Mouse (Mus musculus): ENCODE data around the gene Fyn. TPM values are rescaled to one million over a fixed set of nuclear protein-coding genes. Genes with fewer than 3 reads are reported as not detected.

The Fyn gene
- total and polyA plus RNA-seq, 2 experiments from 2014 or later: 10.8 to 24.1 TPM

DNA sequence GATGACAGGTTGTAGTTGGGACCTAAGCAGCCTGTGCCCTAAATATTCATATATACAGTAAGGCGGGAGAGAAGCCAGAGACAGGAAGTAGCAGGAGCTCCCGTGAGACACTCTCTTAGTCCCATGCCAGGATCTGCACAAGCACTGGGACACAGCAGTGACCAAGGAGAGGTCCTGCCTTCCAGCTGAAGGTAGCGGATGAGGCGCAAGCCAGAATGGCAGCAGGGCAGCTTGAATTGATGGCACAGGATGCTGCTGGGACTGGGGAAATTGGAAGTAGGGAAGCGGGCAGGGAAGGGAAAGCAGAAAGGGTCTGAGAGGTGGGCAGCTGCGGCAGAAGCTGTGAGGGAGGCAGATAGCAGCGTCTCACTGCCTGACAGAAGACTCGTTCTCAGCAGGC is 81.7 kb downstream of the Fyn start:
- ATAC-seq (ENCODE audit: insufficient read depth, low read depth): no peak
- peaks cover 31% of the 10 kb centered on the region for H3K4me1 ChIP-seq (ENCODE audit: control insufficient read depth, insufficient read depth)
- H3K9me3 ChIP-seq (replicated peaks; ENCODE audit: control insufficient read depth, low read length): no peaks in the 10 kb centered on the region
- peak overlapping the region; percentile 23; the same call in 1 of the 2 replicates for H3K4me2 ChIP-seq (ENCODE audit: low read depth, low read length)
- no peak overlapping the region for H3K9ac ChIP-seq (replicated peaks; ENCODE audit: low read depth, low read length)
- no peaks in the 10 kb centered on the region for H3K36me3 ChIP-seq (replicated peaks; ENCODE audit: control insufficient read depth, insufficient read depth, low read length)
- TF ChIP-seq EP300 (IDR thresholded peaks at IDR 0.05; ENCODE audit: low read depth) (no peak), CTCF (IDR thresholded peaks at IDR 0.05; ENCODE audit: low read depth) (no peak)
- H3K27me3 ChIP-seq (ENCODE audit: control insufficient read depth, insufficient read depth, low read length): no peaks in the 10 kb centered on the region
- H3K27ac ChIP-seq (ENCODE audit: low read depth): peak overlapping the region; percentile 76
- DNase-seq (ENCODE audit: low spot score): no peak
- no peak overlapping the region for H3K4me3 ChIP-seq (ENCODE audit: low read depth, low read length)
- WGBS: 59% methylated on average over 8 of the region's 8 CpGs

DNA sequence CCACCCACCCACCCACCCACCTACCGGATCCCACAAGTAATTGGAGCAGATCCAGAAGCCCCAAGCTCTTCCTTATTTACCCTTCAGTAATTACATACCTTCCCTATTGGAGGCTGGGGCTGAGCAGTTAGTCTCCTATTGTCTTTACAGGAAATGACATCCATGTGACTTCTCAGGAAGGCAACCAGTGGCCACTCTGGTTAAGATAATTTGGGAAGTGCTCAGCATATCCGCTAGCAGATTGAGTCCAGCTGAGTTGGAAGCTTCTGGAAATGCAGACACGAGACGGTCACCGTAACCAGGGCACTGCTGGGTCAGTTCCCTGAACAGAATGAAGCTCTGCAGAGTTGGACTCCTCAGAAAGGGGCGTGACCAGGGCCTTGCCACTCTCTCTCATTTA is 82.4 kb downstream of the Fyn start:
- Histone ChIP-seq H3K4me2 (ENCODE audit: low read depth, low read length) (0 out of 2 replicates have a peak overlapping the region, but pooled peaks have one; percentile 22), H3K4me1 (ENCODE audit: control insufficient read depth, insufficient read depth) (peaks cover 31% of the 10 kb centered on the region), H3K9ac (replicated peaks; ENCODE audit: low read depth, low read length) (no peak overlapping the region), H3K36me3 (replicated peaks; ENCODE audit: control insufficient read depth, insufficient read depth, low read length) (no peaks in the 10 kb centered on the region), H3K4me3 (ENCODE audit: low read depth, low read length) (no peak overlapping the region), H3K27me3 (ENCODE audit: control insufficient read depth, insufficient read depth, low read length) (no peaks in the 10 kb centered on the region), H3K27ac (ENCODE audit: low read depth) (peak overlapping the region; percentile 57), H3K9me3 (replicated peaks; ENCODE audit: control insufficient read depth, low read length) (no peaks in the 10 kb centered on the region)
- DNase-seq (ENCODE audit: low spot score) (peak; percentile 62), ATAC-seq (ENCODE audit: insufficient read depth, low read depth) (peak; percentile 76)
- TF ChIP-seq CTCF (IDR thresholded peaks at IDR 0.05; ENCODE audit: low read depth) (no peak), EP300 (IDR thresholded peaks at IDR 0.05; ENCODE audit: low read depth) (no peak)
- WGBS: 48% methylated on average over 6 of the region's 6 CpGs

DNA sequence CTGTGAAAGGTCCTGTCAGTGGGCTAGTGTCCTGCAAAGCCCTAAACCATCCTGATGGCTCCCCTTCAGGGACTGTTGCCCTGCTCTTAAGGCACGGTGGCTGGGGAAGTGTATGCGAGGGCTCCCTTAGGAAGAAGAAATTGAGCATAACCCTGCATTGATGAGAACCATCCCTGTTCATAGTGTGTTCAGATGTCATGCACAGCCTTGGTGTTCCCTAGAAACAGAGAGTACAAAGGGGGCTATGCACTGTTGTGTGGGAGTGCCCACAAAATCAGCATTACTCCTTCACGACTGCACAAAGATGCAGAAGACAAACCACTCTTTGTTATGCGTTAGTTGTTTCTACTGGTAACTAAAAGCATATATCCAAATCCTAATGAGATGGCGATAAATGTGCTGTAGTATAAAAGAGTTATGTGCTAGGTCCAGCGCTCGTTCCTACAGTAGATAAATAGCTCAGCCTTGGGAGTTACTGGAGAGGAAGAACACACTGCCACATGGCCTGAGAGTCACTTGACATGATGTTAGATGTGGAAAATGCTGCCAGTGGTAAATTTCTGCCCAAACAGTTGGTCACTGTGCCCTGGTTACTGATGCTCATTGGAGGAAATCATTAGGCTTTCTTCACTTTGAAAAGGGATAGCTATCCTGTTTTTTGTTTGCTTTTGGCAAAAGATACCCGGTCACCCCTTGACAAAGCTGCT is 83.4 kb downstream of the Fyn start:
- no peak for TF ChIP-seq CTCF (IDR thresholded peaks at IDR 0.05; ENCODE audit: low read depth)
- no peak for TF ChIP-seq EP300 (IDR thresholded peaks at IDR 0.05; ENCODE audit: low read depth)
- WGBS: 79% methylated on average over 8 of the region's 8 CpGs
- Histone ChIP-seq H3K27me3 (ENCODE audit: control insufficient read depth, insufficient read depth, low read length) (no peaks in the 10 kb centered on the region), H3K4me2 (ENCODE audit: low read depth, low read length) (no peak overlapping the region), H3K9ac (replicated peaks; ENCODE audit: low read depth, low read length) (no peak overlapping the region), H3K4me3 (ENCODE audit: low read depth, low read length) (no peak overlapping the region), H3K9me3 (replicated peaks; ENCODE audit: control insufficient read depth, low read length) (no peaks in the 10 kb centered on the region), H3K4me1 (ENCODE audit: control insufficient read depth, insufficient read depth) (peaks cover 31% of the 10 kb centered on the region), H3K27ac (ENCODE audit: low read depth) (peak overlapping the region; percentile 57), H3K36me3 (replicated peaks; ENCODE audit: control insufficient read depth, insufficient read depth, low read length) (no peaks in the 10 kb centered on the region)
- ATAC-seq (ENCODE audit: insufficient read depth, low read depth) (no peak), DNase-seq (ENCODE audit: low spot score) (no peak)

DNA sequence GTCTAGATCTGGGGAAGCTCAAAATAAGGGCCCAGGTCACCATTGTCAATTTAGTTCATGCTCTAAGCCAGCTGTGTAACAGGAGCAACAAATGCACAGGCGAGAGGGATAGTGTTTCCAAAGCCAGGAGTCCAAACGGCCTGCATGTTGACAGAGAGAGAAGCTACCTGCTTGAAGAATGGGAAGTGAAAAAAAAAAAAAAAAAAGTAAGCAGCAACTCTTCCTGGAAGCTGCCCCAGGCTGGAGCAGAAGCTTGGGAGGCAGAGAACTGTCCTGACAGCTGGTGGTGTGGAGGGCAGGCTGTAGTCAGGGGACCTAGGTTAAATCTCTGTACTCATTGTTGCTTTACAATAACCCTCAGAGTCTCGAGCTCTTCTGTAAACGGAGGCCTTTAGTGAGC is 86.7 kb downstream of the Fyn start:
- no peak for DNase-seq (ENCODE audit: low spot score)
- Histone ChIP-seq H3K4me3 (ENCODE audit: low read depth, low read length) (no peak overlapping the region), H3K9ac (replicated peaks; ENCODE audit: low read depth, low read length) (no peak overlapping the region), H3K27me3 (ENCODE audit: control insufficient read depth, insufficient read depth, low read length) (no peaks in the 10 kb centered on the region), H3K27ac (ENCODE audit: low read depth) (no peak overlapping the region), H3K4me2 (ENCODE audit: low read depth, low read length) (no peak overlapping the region), H3K36me3 (replicated peaks; ENCODE audit: control insufficient read depth, insufficient read depth, low read length) (no peaks in the 10 kb centered on the region), H3K4me1 (ENCODE audit: control insufficient read depth, insufficient read depth) (peaks cover 33% of the 10 kb centered on the region), H3K9me3 (replicated peaks; ENCODE audit: control insufficient read depth, low read length) (no peaks in the 10 kb centered on the region)
- WGBS: 65% methylated on average over 4 of the region's 4 CpGs
- TF ChIP-seq CTCF (IDR thresholded peaks at IDR 0.05; ENCODE audit: low read depth): no peak
- TF ChIP-seq EP300 (IDR thresholded peaks at IDR 0.05; ENCODE audit: low read depth): no peak
- ATAC-seq (ENCODE audit: insufficient read depth, low read depth): no peak

DNA sequence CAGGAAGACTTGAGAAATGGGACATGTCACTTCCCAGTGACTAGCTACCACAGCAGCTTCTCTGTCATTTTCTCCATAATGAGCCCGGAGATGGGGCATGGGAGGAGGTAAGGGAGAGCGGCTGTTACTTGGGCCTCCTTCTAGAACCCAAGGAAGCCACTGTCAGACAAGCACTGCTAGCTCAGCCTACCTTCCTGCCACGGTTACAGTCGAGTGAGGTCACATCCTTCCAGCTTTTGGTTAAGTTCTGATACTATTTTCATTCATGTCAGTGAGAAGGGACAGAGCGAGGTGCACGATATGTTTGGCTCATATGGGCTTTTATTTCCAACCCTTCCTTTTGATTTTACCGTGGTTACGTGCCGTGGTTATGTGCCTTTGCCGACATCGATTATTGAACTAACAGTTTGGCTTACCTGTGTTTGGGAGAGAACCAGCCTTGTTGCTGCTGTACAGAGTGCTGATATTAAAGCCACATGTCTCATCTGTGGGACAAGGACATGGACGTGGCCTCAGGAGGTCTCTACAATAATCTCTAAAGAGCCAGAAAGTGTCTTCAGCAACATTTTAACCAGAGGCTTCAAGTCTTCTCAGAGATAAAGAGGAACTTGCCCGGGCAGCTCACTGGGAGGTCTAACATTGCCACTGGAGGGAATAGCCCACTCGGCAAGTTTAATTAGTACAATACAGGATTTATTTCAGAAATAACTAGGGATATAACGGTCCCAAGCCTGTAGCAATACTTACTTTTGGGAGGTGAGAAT is 87.4 kb downstream of the Fyn start:
- no peaks in the 10 kb centered on the region for H3K9me3 ChIP-seq (replicated peaks; ENCODE audit: control insufficient read depth, low read length)
- H3K27me3 ChIP-seq (ENCODE audit: control insufficient read depth, insufficient read depth, low read length): no peaks in the 10 kb centered on the region
- WGBS: 73% methylated on average over 15 of the region's 15 CpGs
- DNase-seq (ENCODE audit: low spot score) (no peak), ATAC-seq (ENCODE audit: insufficient read depth, low read depth) (no peak)
- no peak overlapping the region for H3K4me3 ChIP-seq (ENCODE audit: low read depth, low read length)
- H3K36me3 ChIP-seq (replicated peaks; ENCODE audit: control insufficient read depth, insufficient read depth, low read length): no peaks in the 10 kb centered on the region
- TF ChIP-seq EP300 (IDR thresholded peaks at IDR 0.05; ENCODE audit: low read depth) (no peak), CTCF (IDR thresholded peaks at IDR 0.05; ENCODE audit: low read depth) (no peak)
- H3K9ac ChIP-seq (replicated peaks; ENCODE audit: low read depth, low read length): no peak overlapping the region
- no peak overlapping the region for H3K27ac ChIP-seq (ENCODE audit: low read depth)
- H3K4me2 ChIP-seq (ENCODE audit: low read depth, low read length): no peak overlapping the region
- H3K4me1 ChIP-seq (ENCODE audit: control insufficient read depth, insufficient read depth): peaks cover 32% of the 10 kb centered on the region
